Mouse (Mus musculus) small intestine, adult 2 months (tissue): Measurements from ENCODE around the gene 2810459M11Rik.
"Not testable (repeated sequence)": the region's sequence is repeated elsewhere in the genome, so short reads cannot be mapped to it uniquely, and the experiment has no call there.

Source experiments
- CTCF ChIP-seq: fragments of 200-500 bp; IDR thresholded peaks from 2 replicates; pipeline ENCODE4 v1.5.1; 2012; ENCODE audit warnings: low read depth, mild to moderate bottlenecking, control low read depth, inconsistent platforms, low read length, moderate library complexity, mixed read lengths; ENCODE audit not compliant: insufficient replicate concordance, insufficient read length; ENCODE audit errors: extremely low read depth
- POLR2A ChIP-seq: fragments of 200-500 bp; IDR thresholded peaks from 2 replicates; pipeline ENCODE4 v1.6.1; 2012; ENCODE audit warnings: low read depth, mild to moderate bottlenecking, control low read depth, inconsistent platforms, low read length, moderate library complexity

DNA sequence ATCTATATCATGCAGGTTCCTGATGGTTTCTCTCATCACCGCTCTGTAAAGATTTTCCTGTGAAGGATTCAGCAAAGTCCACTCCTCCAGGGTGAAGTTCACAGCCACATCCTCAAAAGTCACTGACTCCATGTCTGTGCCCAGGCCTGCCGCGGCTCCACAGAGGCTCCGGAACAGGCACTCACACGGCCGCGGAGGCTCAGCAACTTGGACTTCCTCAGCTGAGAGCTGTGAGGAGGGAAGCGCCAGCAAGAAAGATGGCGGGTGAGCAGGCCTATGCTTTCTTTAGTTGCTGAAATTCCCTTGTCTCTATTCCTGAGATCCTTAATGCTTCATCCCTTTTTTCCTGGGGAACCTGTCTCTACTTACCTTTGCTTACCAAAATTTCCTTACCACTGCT is 29.9 kb upstream of the 2810459M11Rik start:
- TF ChIP-seq CTCF, POLR2A: not testable (repeated sequence)
